Mouse (Mus musculus) CH12.LX (cell line): ENCODE measurements around the gene Crat. TPM values are rescaled to one million over a fixed set of nuclear protein-coding genes. Genes with fewer than 3 reads are reported as not detected.

Experiments
- DNase-seq: peaks from one replicate; pipeline ENCODE4 v3.0.0-alpha.2; 2013; ENCODE audit errors: extremely low read depth
- H3K27ac ChIP-seq: 2 replicates; pipeline ENCODE4 v1.5.1; 2012; ENCODE audit warnings: low read depth, mild to moderate bottlenecking, control low read depth, moderate library complexity; ENCODE audit not compliant: insufficient read depth
- H3K27me3 ChIP-seq: replicated peaks from 2 replicates; pipeline ENCODE3; 2012; ENCODE audit warnings: inconsistent platforms
- H3K36me3 ChIP-seq, 2 experiments: replicated peaks in 1 of 2; 2 replicates each; pipeline versions ENCODE3 to v1.6.1; 2012; ENCODE audit warnings: inconsistent platforms in 1 of 2, low read length in 1 of 2, mild to moderate bottlenecking in 1 of 2, mixed read lengths in 1 of 2, moderate library complexity in 1 of 2; ENCODE audit not compliant: control insufficient read depth in 1 of 2, insufficient read depth in 1 of 2
- H3K4me1 ChIP-seq, 2 experiments: 2 replicates each; pipeline ENCODE4 v1.6.1; 2012; ENCODE audit warnings: inconsistent platforms in 1 of 2, moderate library complexity in 1 of 2; ENCODE audit not compliant: insufficient read depth in 2 of 2, control insufficient read depth in 1 of 2
- H3K4me2 ChIP-seq: 2 replicates; pipeline ENCODE4 v1.6.1; 2012; ENCODE audit warnings: low read depth, mild to moderate bottlenecking, control low read depth; ENCODE audit not compliant: poor library complexity, insufficient read depth, severe bottlenecking
- H3K4me3 ChIP-seq, 3 experiments: fragments of 150-350 bp in 1 of 3; sonication (generic) in 1 of 3; replicated peaks in 1 of 3; 2 replicates each; pipeline versions ENCODE3 to v1.5.1; 2011 to 2012; ENCODE audit warnings: low read depth in 2 of 3, low read length in 2 of 3, mild to moderate bottlenecking in 2 of 3, moderate library complexity in 2 of 3, control low read depth in 1 of 3, improper control_type of control experiment in 1 of 3, inconsistent platforms in 1 of 3, mixed read lengths in 1 of 3; ENCODE audit not compliant: poor library complexity in 1 of 3
- H3K79me2 ChIP-seq: replicated peaks from 2 replicates; pipeline ENCODE4 v1.6.1; 2012; ENCODE audit warnings: mild to moderate bottlenecking, moderate library complexity; ENCODE audit not compliant: control insufficient read depth, poor library complexity, insufficient read depth, severe bottlenecking; ENCODE audit errors: extremely low read depth
- H3K9ac ChIP-seq: 2 replicates; pipeline ENCODE4 v1.6.1; 2012; ENCODE audit warnings: low read depth, mild to moderate bottlenecking, control low read depth, moderate library complexity; ENCODE audit not compliant: insufficient read depth
- H3K9me3 ChIP-seq: replicated peaks from 2 replicates; pipeline ENCODE3; 2012; ENCODE audit warnings: low read length, inconsistent platforms, mixed read lengths
- CTCF ChIP-seq, 2 experiments: IDR thresholded peaks in 1 of 2; conservative IDR thresholded peaks in 1 of 2; 2 replicates each; pipeline ENCODE4 v1.5.1; 2011 to 2012; ENCODE audit warnings: low read depth in 2 of 2, low read length in 2 of 2, improper control_type of control experiment in 1 of 2, inconsistent platforms in 1 of 2, mild to moderate bottlenecking in 1 of 2, moderate library complexity in 1 of 2
- E2F4 ChIP-seq: IDR thresholded peaks from 2 replicates; pipeline ENCODE4 v1.6.1; 2011; ENCODE audit warnings: low read depth, low read length, improper control_type of control experiment; ENCODE audit not compliant: insufficient replicate concordance
- ELF1 ChIP-seq: IDR thresholded peaks from 2 replicates; pipeline ENCODE4 v1.6.1; 2014; ENCODE audit warnings: low read depth, mild to moderate bottlenecking, inconsistent platforms, low read length, improper control_type of control experiment
- EP300 ChIP-seq: IDR thresholded peaks from 2 replicates; pipeline ENCODE4 v1.6.1; 2011; ENCODE audit warnings: low read length, improper control_type of control experiment
- ETS1 ChIP-seq: conservative IDR thresholded peaks from 2 replicates; pipeline ENCODE4 v1.6.1; 2012; ENCODE audit warnings: low read depth, mild to moderate bottlenecking, inconsistent platforms, low read length, improper control_type of control experiment, moderate library complexity
- GABPA ChIP-seq: IDR thresholded peaks from 2 replicates; pipeline ENCODE4 v1.6.1; 2012; ENCODE audit warnings: low read depth, low read length, improper control_type of control experiment, inconsistent platforms; ENCODE audit not compliant: insufficient replicate concordance
- HCFC1 ChIP-seq: IDR thresholded peaks from 2 replicates; pipeline ENCODE4 v1.6.1; 2012; ENCODE audit warnings: low read depth, mild to moderate bottlenecking, inconsistent platforms, low read length, improper control_type of control experiment
- IRF4 ChIP-seq: IDR thresholded peaks from 2 replicates; pipeline ENCODE4 v1.6.1; 2014; ENCODE audit warnings: low read depth, mild to moderate bottlenecking, inconsistent platforms, low read length, improper control_type of control experiment
- JUN ChIP-seq: IDR thresholded peaks from 2 replicates; pipeline ENCODE4 v1.6.1; 2011; ENCODE audit warnings: low read depth, mild to moderate bottlenecking, low read length, improper control_type of control experiment, moderate library complexity; ENCODE audit not compliant: insufficient read depth
- JUND ChIP-seq: conservative IDR thresholded peaks from 2 replicates; pipeline ENCODE4 v1.6.1; 2011; ENCODE audit warnings: low read depth, low read length, improper control_type of control experiment
- KAT2A ChIP-seq: IDR thresholded peaks from 2 replicates; pipeline ENCODE4 v1.6.1; 2012; ENCODE audit warnings: low read length, improper control_type of control experiment, inconsistent platforms; ENCODE audit not compliant: insufficient replicate concordance
- MAFK ChIP-seq: IDR thresholded peaks from 2 replicates; pipeline ENCODE4 v1.6.1; 2011; ENCODE audit warnings: low read length, improper control_type of control experiment; ENCODE audit not compliant: insufficient replicate concordance
- MAX ChIP-seq: IDR thresholded peaks from 2 replicates; pipeline ENCODE4 v1.6.1; 2011; ENCODE audit warnings: low read length, improper control_type of control experiment
- MAZ ChIP-seq: IDR thresholded peaks from 2 replicates; pipeline ENCODE4 v1.6.1; 2012; ENCODE audit warnings: low read depth, mild to moderate bottlenecking, inconsistent platforms, low read length, improper control_type of control experiment, moderate library complexity
- MEF2A ChIP-seq: IDR thresholded peaks from 2 replicates; pipeline ENCODE4 v1.6.1; 2014; ENCODE audit warnings: low read depth, mild to moderate bottlenecking, inconsistent platforms, low read length, improper control_type of control experiment, borderline replicate concordance
- MYC ChIP-seq: IDR thresholded peaks from 2 replicates; pipeline ENCODE4 v1.6.1; 2011; ENCODE audit warnings: low read depth, mild to moderate bottlenecking, improper control_type of control experiment, low read length
- NELFE ChIP-seq: IDR thresholded peaks from 2 replicates; pipeline ENCODE4 v1.6.1; 2011; ENCODE audit warnings: low read depth, low read length, improper control_type of control experiment
- NRF1 ChIP-seq: IDR thresholded peaks from 2 replicates; pipeline ENCODE4 v1.6.1; 2014; ENCODE audit warnings: low read depth, mild to moderate bottlenecking, inconsistent platforms, low read length, improper control_type of control experiment, moderate library complexity
- PAX5 ChIP-seq: IDR thresholded peaks from 2 replicates; pipeline ENCODE4 v1.6.1; 2012; ENCODE audit warnings: low read length, inconsistent platforms, mixed read lengths
- POLR2A ChIP-seq: IDR thresholded peaks from 2 replicates; pipeline ENCODE4 v1.6.1; 2011; ENCODE audit warnings: low read depth, mild to moderate bottlenecking, improper control_type of control experiment, low read length
- RAD21 ChIP-seq: IDR thresholded peaks from 2 replicates; pipeline ENCODE4 v1.6.1; 2011; ENCODE audit warnings: low read depth, mild to moderate bottlenecking, low read length, improper control_type of control experiment, moderate library complexity
- RCOR1 ChIP-seq: conservative IDR thresholded peaks from 2 replicates; pipeline ENCODE4 v1.6.1; 2012; ENCODE audit warnings: low read depth, mild to moderate bottlenecking, inconsistent platforms, low read length, improper control_type of control experiment
- SIN3A ChIP-seq: IDR thresholded peaks from 2 replicates; pipeline ENCODE4 v1.6.1; 2012; ENCODE audit warnings: low read length, improper control_type of control experiment, inconsistent platforms
- SMC3 ChIP-seq: IDR thresholded peaks from 2 replicates; pipeline ENCODE4 v1.6.1; 2011; ENCODE audit warnings: low read depth, low read length, improper control_type of control experiment
- UBTF ChIP-seq: IDR thresholded peaks from 2 replicates; pipeline ENCODE4 v1.6.1; 2012; ENCODE audit warnings: low read depth, mild to moderate bottlenecking, inconsistent platforms, low read length, improper control_type of control experiment, moderate library complexity
- ZC3H11A ChIP-seq: IDR thresholded peaks from 2 replicates; pipeline ENCODE4 v1.6.1; 2012; ENCODE audit warnings: low read depth, mild to moderate bottlenecking, inconsistent platforms, low read length, improper control_type of control experiment
- ZMIZ1 ChIP-seq: IDR thresholded peaks from 2 replicates; pipeline ENCODE4 v1.6.1; 2012; ENCODE audit warnings: low read depth, mild to moderate bottlenecking, inconsistent platforms, low read length, improper control_type of control experiment
- ZNF384 ChIP-seq: IDR thresholded peaks from 2 replicates; pipeline ENCODE4 v1.6.1; 2012; ENCODE audit warnings: low read depth, low read length, improper control_type of control experiment, inconsistent platforms
- dilution Hi-C: fragments of 300-500 bp; cut with MboI; formaldehyde crosslinking; loops from 2 replicates; pipeline ENCODE4 v1.14.3; 2020; ENCODE audit warnings: low sequenced_read_pairs; ENCODE audit not compliant: extremely low pct_unique_long_range_greater_than_20kb, extremely low pct_ligation_motif_present
- in situ Hi-C: fragments of 300-500 bp; cut with MboI; formaldehyde crosslinking; loops from 3 replicates; pipeline ENCODE4 v1.14.3; 2019; ENCODE audit warnings: low sequenced_read_pairs, low pct_ligation_motif_present, low pct_unique_long_range_greater_than_20kb, mixed read lengths
- polyA plus RNA-seq: library from polyadenylated mRNA; unstranded; fragments of >175 nt; gene quantifications from 2 replicates; pipeline ENCODE4 v1.2.1, GENCODE M21; 2012; ENCODE audit warnings: low read depth; ENCODE audit not compliant: insufficient read length
- total RNA-seq, 2 experiments: library from RNA; depleted of rRNA; stranded (reverse); fragments of 300-350 nt in 1 of 2; fragments of >200 nt in 1 of 2; gene quantifications; 2 replicates each; pipeline ENCODE4 v1.2.3; 2012 to 2014

The Crat gene
- total and polyA plus RNA-seq, 3 experiments: 1.7 to 4.5 (median 4.2) TPM

GRCm38 (mm10) chr2:30444006-30444405, 28.4 kb upstream of the Crat start:
- Histone ChIP-seq H3K27me3 (no peaks in the 10 kb centered on the region), H3K9me3 (peaks cover 5% of the 10 kb centered on the region), H3K4me2 (no peak overlapping the region), H3K79me2 (no peaks in the 10 kb centered on the region), H3K9ac (no peak overlapping the region), H3K4me1 (peaks cover 38 to 72% of the 10 kb centered on the region in 2 experiments), H3K4me3 (no peak overlapping the region), H3K27ac (no peak overlapping the region), H3K36me3 (peaks cover 34 to 79% of the 10 kb centered on the region in 2 experiments)
- in situ Hi-C loops (no loop called here), dilution Hi-C loops (no loop called here)
- TF ChIP-seq ZMIZ1 (no peak), ELF1 (no peak), ZNF384 (no peak), MAZ (no peak), SIN3A (no peak), HCFC1 (no peak), ZC3H11A (no peak), ETS1 (no peak), RAD21 (no peak), POLR2A (no peak), SMC3 (no peak), KAT2A (no peak), CTCF (conservative IDR thresholded peaks at IDR 0.05 in 1 of 2, IDR thresholded peaks at IDR 0.05 in 1 of 2; ENCODE audit: low read depth in 2 of 2, low read length in 2 of 2) (no peak), EP300 (no peak), IRF4 (no peak), NELFE (no peak), MEF2A (no peak), RCOR1 (no peak)
- DNase-seq: no peak

GRCm38 (mm10) chr2:30443281-30443680, 27.7 kb upstream of the Crat start:
- TF ChIP-seq ELF1 (no peak), POLR2A (no peak), ZMIZ1 (no peak), MAFK (no peak), ZC3H11A (no peak), JUND (no peak), NRF1 (no peak), MAX (no peak), UBTF (no peak), E2F4 (no peak), MEF2A (no peak), KAT2A (no peak), MYC (no peak), PAX5 (no peak), JUN (no peak), GABPA (no peak)
- TF ChIP-seq, all 38 proteins: peak for 0
- no peak for DNase-seq
- H3K4me3 ChIP-seq: no peak overlapping the region
- no peak overlapping the region for H3K9ac ChIP-seq
- dilution Hi-C loops (no loop called here), in situ Hi-C loops (no loop called here)
- H3K27me3 ChIP-seq: no peaks in the 10 kb centered on the region
- no peak overlapping the region for H3K4me2 ChIP-seq
- peaks cover 3% of the 10 kb centered on the region for H3K9me3 ChIP-seq
- peaks cover 38 to 72% of the 10 kb centered on the region in 2 experiments for H3K4me1 ChIP-seq
- no peaks in the 10 kb centered on the region for H3K79me2 ChIP-seq
- 0 out of 2 replicates have a peak overlapping the region, but pooled peaks have one; percentile 85 for H3K27ac ChIP-seq
- peaks cover 39 to 81% of the 10 kb centered on the region in 2 experiments for H3K36me3 ChIP-seq
